Mouse (Mus musculus) MEL (cell line): ENCODE data around the gene Rapgef4. TPM values are rescaled to one million over a fixed set of nuclear protein-coding genes. Genes with fewer than 3 reads are reported as not detected.

Source experiments
- DNase-seq: peaks from one replicate; pipeline ENCODE4 v3.0.0; 2011; ENCODE audit warnings: low read depth, low spot score
- H3K27ac ChIP-seq: 2 replicates; pipeline ENCODE4 v1.5.1; 2012; ENCODE audit warnings: low read depth, mild to moderate bottlenecking, control low read depth, low read length, moderate library complexity; ENCODE audit not compliant: control insufficient read depth
- H3K27me3 ChIP-seq, 2 experiments: fragments of 150-350 bp in 1 of 2; sonication (generic) in 1 of 2; 2 replicates each; pipeline ENCODE4 v1.6.1; 2012; ENCODE audit warnings: low read length in 2 of 2, mild to moderate bottlenecking in 2 of 2, improper control_type of control experiment in 1 of 2, moderate library complexity in 1 of 2; ENCODE audit not compliant: insufficient read depth in 2 of 2, control insufficient read depth in 1 of 2
- H3K36me3 ChIP-seq, 2 experiments: 2 replicates each; pipeline ENCODE4 v1.6.1; 2012 to 2014; ENCODE audit warnings: low read length in 2 of 2, improper control_type of control experiment in 1 of 2, inconsistent platforms in 1 of 2, mild to moderate bottlenecking in 1 of 2; ENCODE audit not compliant: insufficient read depth in 2 of 2, control insufficient read depth in 1 of 2
- H3K4me1 ChIP-seq, 2 experiments: fragments of 150-350 bp in 1 of 2; sonication (generic) in 1 of 2; 2 replicates each; pipeline ENCODE4 v1.6.1; 2012; ENCODE audit warnings: low read length in 2 of 2, improper control_type of control experiment in 1 of 2, mild to moderate bottlenecking in 1 of 2; ENCODE audit not compliant: insufficient read depth in 2 of 2, control insufficient read depth in 1 of 2
- H3K4me3 ChIP-seq, 2 experiments: fragments of 150-350 bp in 1 of 2; sonication (generic) in 1 of 2; 2 replicates each; pipeline ENCODE4 v1.5.1; 2012; ENCODE audit warnings: low read depth in 2 of 2, low read length in 2 of 2, mild to moderate bottlenecking in 2 of 2, moderate library complexity in 2 of 2, control low read depth in 1 of 2, improper control_type of control experiment in 1 of 2; ENCODE audit not compliant: control insufficient read depth in 1 of 2, insufficient read depth in 1 of 2
- H3K79me2 ChIP-seq: 2 replicates; pipeline ENCODE4 v1.6.1; 2012; ENCODE audit warnings: mild to moderate bottlenecking, low read length, moderate library complexity; ENCODE audit not compliant: control insufficient read depth, poor library complexity, insufficient read depth
- H3K9ac ChIP-seq: 2 replicates; pipeline ENCODE4 v1.6.1; 2012; ENCODE audit warnings: low read depth, mild to moderate bottlenecking, control low read depth, low read length, moderate library complexity; ENCODE audit not compliant: control insufficient read depth, poor library complexity, severe bottlenecking
- H3K9me3 ChIP-seq: fragments of 150-350 bp; sonication (generic); replicated peaks from 2 replicates; pipeline ENCODE4 v1.6.1; 2012; ENCODE audit warnings: mild to moderate bottlenecking, low read length, improper control_type of control experiment, moderate library complexity; ENCODE audit not compliant: insufficient read depth
- BHLHE40 ChIP-seq: IDR thresholded peaks from 2 replicates; pipeline ENCODE4 v1.6.1; 2012; ENCODE audit warnings: low read depth, mild to moderate bottlenecking, inconsistent platforms, low read length, improper control_type of control experiment, borderline replicate concordance
- E2F4 ChIP-seq: IDR thresholded peaks from 2 replicates; pipeline ENCODE4 v1.6.1; 2011; ENCODE audit warnings: low read depth, low read length, improper control_type of control experiment, borderline replicate concordance
- JUND ChIP-seq: IDR thresholded peaks from 2 replicates; pipeline ENCODE4 v1.6.1; 2011; ENCODE audit warnings: low read depth, mild to moderate bottlenecking, improper control_type of control experiment, low read length
- MYC ChIP-seq: IDR thresholded peaks from 2 replicates; pipeline ENCODE4 v1.6.1; 2011; ENCODE audit warnings: low read depth, mild to moderate bottlenecking, low read length, improper control_type of control experiment, moderate library complexity
- NRF1 ChIP-seq: IDR thresholded peaks from 2 replicates; pipeline ENCODE4 v1.6.1; 2014; ENCODE audit warnings: low read depth, mild to moderate bottlenecking, inconsistent platforms, low read length, improper control_type of control experiment, moderate library complexity; ENCODE audit not compliant: poor library complexity, insufficient read depth, severe bottlenecking
- POLR2A ChIP-seq, 2 experiments: IDR thresholded peaks; 2 replicates each; pipeline ENCODE4 v1.6.1; 2011 to 2012; ENCODE audit warnings: low read length in 2 of 2, mild to moderate bottlenecking in 2 of 2, control low read depth in 1 of 2, improper control_type of control experiment in 1 of 2, low read depth in 1 of 2, moderate library complexity in 1 of 2; ENCODE audit not compliant: control insufficient read depth in 1 of 2, insufficient read depth in 1 of 2, poor library complexity in 1 of 2
- POLR2AphosphoS5 ChIP-seq: IDR thresholded peaks from 2 replicates; pipeline ENCODE4 v1.6.1; 2012; ENCODE audit warnings: low read depth, borderline replicate concordance, mild to moderate bottlenecking, inconsistent platforms, low read length, moderate library complexity, mixed read lengths
- RCOR1 ChIP-seq: IDR thresholded peaks from 2 replicates; pipeline ENCODE4 v1.6.1; 2012; ENCODE audit warnings: low read depth, mild to moderate bottlenecking, inconsistent platforms, low read length, improper control_type of control experiment
- TAL1 ChIP-seq: IDR thresholded peaks from 2 replicates; pipeline ENCODE4 v1.6.1; 2012; ENCODE audit warnings: mild to moderate bottlenecking, inconsistent platforms, low read length, moderate library complexity, mixed read lengths
- TBP ChIP-seq: IDR thresholded peaks from 2 replicates; pipeline ENCODE4 v1.8.0; 2011; ENCODE audit warnings: low read depth, low read length, improper control_type of control experiment
- TCF12 ChIP-seq: IDR thresholded peaks from 2 replicates; pipeline ENCODE4 v1.6.1; 2014; ENCODE audit warnings: low read depth, mild to moderate bottlenecking, inconsistent platforms, low read length, improper control_type of control experiment, moderate library complexity
- UBTF ChIP-seq: IDR thresholded peaks from 2 replicates; pipeline ENCODE4 v1.6.1; 2012; ENCODE audit warnings: low read depth, mild to moderate bottlenecking, inconsistent platforms, low read length, improper control_type of control experiment, moderate library complexity, borderline replicate concordance; ENCODE audit not compliant: insufficient read depth
- USF2 ChIP-seq, 2 experiments: IDR thresholded peaks; 2 replicates each; pipeline ENCODE4 v1.6.1; 2011 to 2012; ENCODE audit warnings: improper control_type of control experiment in 2 of 2, low read length in 2 of 2, borderline replicate concordance in 1 of 2, inconsistent platforms in 1 of 2, low read depth in 1 of 2, mild to moderate bottlenecking in 1 of 2; ENCODE audit not compliant: insufficient read depth in 1 of 2
- ZKSCAN1 ChIP-seq: IDR thresholded peaks from 2 replicates; pipeline ENCODE4 v1.6.1; 2012; ENCODE audit warnings: low read depth, mild to moderate bottlenecking, inconsistent platforms, low read length, improper control_type of control experiment, moderate library complexity
- ZMIZ1 ChIP-seq: IDR thresholded peaks from 2 replicates; pipeline ENCODE4 v1.6.1; 2012; ENCODE audit warnings: low read depth, mild to moderate bottlenecking, inconsistent platforms, low read length, improper control_type of control experiment, moderate library complexity
- ZNF384 ChIP-seq: IDR thresholded peaks from 2 replicates; pipeline ENCODE4 v1.6.1; 2012; ENCODE audit warnings: low read depth, mild to moderate bottlenecking, inconsistent platforms, low read length, improper control_type of control experiment
- polyA plus RNA-seq, 2 experiments: library from polyadenylated mRNA; stranded (reverse) in 1 of 2; unstranded in 1 of 2; fragments of >175 nt in 1 of 2; fragments of >200 nt in 1 of 2; gene quantifications; 2 replicates each; pipeline versions ENCODE4 v1.2.1 to v1.2.4; 2012; ENCODE audit warnings: low replicate concordance in 2 of 2, low read depth in 1 of 2; ENCODE audit not compliant: insufficient read length in 2 of 2, insufficient read depth in 1 of 2, missing spikeins in 1 of 2
- total RNA-seq: library from RNA; depleted of rRNA; stranded (reverse); fragments of 300-350 nt; gene quantifications from 2 replicates; pipeline ENCODE4 v1.2.3, GENCODE M21; 2012

The Rapgef4 gene
- total and polyA plus RNA-seq, 3 experiments, result not detected

- peaks cover 3% of the 10 kb centered on the region in 2 experiments; a peak in 3 of 4 replicates for H3K27me3 ChIP-seq
- H3K79me2 ChIP-seq, result no peaks in the 10 kb centered on the region
- H3K27ac ChIP-seq, result no peak overlapping the region
- H3K9ac ChIP-seq, result no peak overlapping the region
- no peak for TF ChIP-seq USF2 (IDR thresholded peaks at IDR 0.05; ENCODE audit: borderline replicate concordance in 1 of 2, insufficient read depth in 1 of 2, low read depth in 1 of 2, low read length in 2 of 2)
- TF ChIP-seq POLR2AphosphoS5, result no peak
- no peak for TF ChIP-seq JUND
- TF ChIP-seq TAL1, result no peak
- TF ChIP-seq, all 39 proteins: peak for 0
- no peaks in the 10 kb centered on the region for H3K9me3 ChIP-seq
- DNase-seq, result no peak
- H3K36me3 ChIP-seq, result no peaks in the 10 kb centered on the region
- no peak overlapping the region for H3K4me3 ChIP-seq
- no peaks in the 10 kb centered on the region for H3K4me1 ChIP-seq
These were observed 73.7 kb downstream of the Rapgef4 start for GRCm38 (mm10) chr2:72054736-72055135.

GRCm38 (mm10) chr2:72055476-72055875 lies 74.4 kb downstream of the Rapgef4 start:
- Histone ChIP-seq H3K27me3 (peaks cover 3% of the 10 kb centered on the region in 2 experiments; a peak in 3 of 4 replicates), H3K79me2 (no peaks in the 10 kb centered on the region), H3K4me3 (no peak overlapping the region), H3K27ac (no peak overlapping the region), H3K36me3 (no peaks in the 10 kb centered on the region), H3K9me3 (no peaks in the 10 kb centered on the region), H3K4me1 (no peaks in the 10 kb centered on the region), H3K9ac (no peak overlapping the region)
- TF ChIP-seq ZKSCAN1 (no peak), POLR2AphosphoS5 (no peak), MYC (no peak), JUND (no peak), RCOR1 (no peak), TBP (no peak), NRF1 (no peak), POLR2A (IDR thresholded peaks at IDR 0.05; ENCODE audit: control insufficient read depth in 1 of 2, insufficient read depth in 1 of 2, low read depth in 1 of 2, low read length in 2 of 2, poor library complexity in 1 of 2) (no peak), E2F4 (no peak), ZNF384 (no peak), TCF12 (no peak), BHLHE40 (no peak), ZMIZ1 (no peak), UBTF (no peak)
- DNase-seq, result no peak
